Mouse (Mus musculus) heart, embryonic 10.5 days (tissue): Measurements from ENCODE around the gene Fcho1. TPM values are rescaled to one million over a fixed set of nuclear protein-coding genes. Genes with fewer than 3 reads are reported as not detected.
A peak's percentile ranks its signal among the peaks of the same experiment; 100 is the strongest.

Experiments
- DNase-seq: peaks from one replicate; pipeline ENCODE4 v3.0.0-alpha.2; 2017; ENCODE audit warnings: low spot score
- H3K27ac ChIP-seq: fragments of 300-500 bp; sonication (generic); 2 replicates; pipeline ENCODE4 v1.5.1; 2016; ENCODE audit warnings: mild to moderate bottlenecking
- H3K27me3 ChIP-seq: fragments of 300-500 bp; sonication (generic); 2 replicates; pipeline ENCODE4 v1.6.1; 2016; ENCODE audit warnings: mild to moderate bottlenecking; ENCODE audit not compliant: poor library complexity, insufficient read depth, severe bottlenecking
- H3K36me3 ChIP-seq: fragments of 300-500 bp; sonication (generic); 2 replicates; pipeline ENCODE4 v1.6.1; 2016; ENCODE audit warnings: mild to moderate bottlenecking, moderate library complexity
- H3K4me1 ChIP-seq: fragments of 300-500 bp; sonication (generic); 2 replicates; pipeline ENCODE4 v1.6.1; 2016; ENCODE audit warnings: mild to moderate bottlenecking
- H3K4me3 ChIP-seq: fragments of 300-500 bp; sonication (generic); 2 replicates; pipeline ENCODE4 v1.5.1; 2016; ENCODE audit warnings: mild to moderate bottlenecking, moderate library complexity
- H3K9me3 ChIP-seq: fragments of 300-500 bp; sonication (generic); 2 replicates; pipeline ENCODE4 v1.6.1; 2016; ENCODE audit warnings: mild to moderate bottlenecking, moderate library complexity
- WGBS: fragments of 180-500 bp; shearing (Covaris S2); methylation state at CpG from one replicate; pipeline ENCODE4 v1.1.7; 2016; 5-methylcytosine and 5-hydroxymethylcytosine counted together
- polyA plus RNA-seq: library from polyadenylated mRNA; unstranded; fragments of >200 nt; fragmentation: Nextera tagmentation; extraction: Ambion mirVana; gene quantifications from 2 replicates; pipeline ENCODE4 v1.2.1, GENCODE M21; 2016

Fcho1 gene
- polyA plus RNA-seq, 1 experiment from 2014 or later: 3.1 TPM

GRCm38 (mm10) chr8:71660325-71661120 lies 65.0 kb downstream of the Fcho1 start:
- no peak overlapping the region for H3K27ac ChIP-seq
- no peaks in the 10 kb centered on the region for H3K36me3 ChIP-seq
- peak; percentile 91 for DNase-seq
- H3K27me3 ChIP-seq: peaks cover 94% of the 10 kb centered on the region
- no peaks in the 10 kb centered on the region for H3K9me3 ChIP-seq
- H3K4me3 ChIP-seq: no peak overlapping the region
- WGBS: 9% methylated on average over 36 of the region's 36 CpGs
- peaks cover 15% of the 10 kb centered on the region for H3K4me1 ChIP-seq

GRCm38 (mm10) chr8:71659751-71660150 lies 65.8 kb downstream of the Fcho1 start:
- 59% methylated on average over 1 of the region's 1 CpGs for WGBS
- Histone ChIP-seq H3K27me3 (peaks cover 98% of the 10 kb centered on the region), H3K4me1 (peaks cover 12% of the 10 kb centered on the region), H3K4me3 (no peak overlapping the region), H3K9me3 (no peaks in the 10 kb centered on the region), H3K27ac (no peak overlapping the region), H3K36me3 (no peaks in the 10 kb centered on the region)
- no peak for DNase-seq

GRCm38 (mm10) chr8:71658515-71659049 lies 66.9 kb downstream of the Fcho1 start:
- no peak overlapping the region for H3K4me3 ChIP-seq

More at GRCm38 (mm10) chr8:71658515-71659049, 66.9 kb downstream of the Fcho1 start:
- Histone ChIP-seq H3K27me3 (peaks cover 98% of the 10 kb centered on the region), H3K36me3 (no peaks in the 10 kb centered on the region), H3K9me3 (no peaks in the 10 kb centered on the region), H3K4me1 (peaks cover 16% of the 10 kb centered on the region), H3K27ac (no peak overlapping the region)
- no peak for DNase-seq
- WGBS: 30% methylated on average over 17 of the region's 17 CpGs

Other genes starting within 250 kb of the Fcho1 start
- 0.73 and 2.7 TPM in 2 replicates for gene Ano8, start 239.8 kb downstream of the Fcho1 start, polyA plus RNA-seq
- gene Gtpbp3, start 237.6 kb downstream of the Fcho1 start, polyA plus RNA-seq: 13.2 and 14.7 TPM in 2 replicates
- gene Plvap, start 214.0 kb downstream of the Fcho1 start, polyA plus RNA-seq: 174 and 198 TPM in 2 replicates
- 0.99 and 1.3 TPM in 2 replicates for gene Ccdc194, start 200.0 kb downstream of the Fcho1 start, polyA plus RNA-seq
- gene Bst2, start 188.3 kb downstream of the Fcho1 start, polyA plus RNA-seq: 16.8 and 20.7 TPM in 2 replicates
- gene Mvb12a, start 182.8 kb downstream of the Fcho1 start, polyA plus RNA-seq: 71.9 and 75.6 TPM in 2 replicates
- gene Tmem221, start 166.8 kb downstream of the Fcho1 start, polyA plus RNA-seq: 0.37 and 0.97 TPM in 2 replicates
- gene Nxnl1, start 159.1 kb downstream of the Fcho1 start, polyA plus RNA-seq: not detected in 2 replicates
- gene Slc27a1, start 156.8 kb downstream of the Fcho1 start, polyA plus RNA-seq: 19.0 and 19.4 TPM in 2 replicates
- gene Pgls, start 133.5 kb downstream of the Fcho1 start, polyA plus RNA-seq: 195 and 228 TPM in 2 replicates
- 1.6 and 3.6 TPM in 2 replicates for gene Fam129c, start 128.1 kb downstream of the Fcho1 start, polyA plus RNA-seq
- gene Colgalt1, start 114.7 kb downstream of the Fcho1 start, polyA plus RNA-seq: 54.4 and 60.5 TPM in 2 replicates
- gene Unc13a, start 54.0 kb downstream of the Fcho1 start, polyA plus RNA-seq: 0.31 and 0.48 TPM in 2 replicates
- 6.7 and 9.7 TPM in 2 replicates for gene Jak3, start 49.4 kb downstream of the Fcho1 start, polyA plus RNA-seq
- 0.99 and 1.5 TPM in 2 replicates for gene Insl3, start 36.5 kb downstream of the Fcho1 start, polyA plus RNA-seq
- gene B3gnt3, start 23.9 kb downstream of the Fcho1 start, polyA plus RNA-seq: 1.6 and 2.9 TPM in 2 replicates
- 5.1 and 5.2 TPM in 2 replicates for gene Zfp709, start 156.3 kb upstream of the Fcho1 start, polyA plus RNA-seq
- 2.5 and 3.6 TPM in 2 replicates for gene Zfp882, start 182.9 kb upstream of the Fcho1 start, polyA plus RNA-seq
- gene Zfp617, start 182.9 kb upstream of the Fcho1 start, polyA plus RNA-seq: 29.4 and 31.3 TPM in 2 replicates
- 16.2 and 19.5 TPM in 2 replicates for gene Zfp961, start 225.3 kb upstream of the Fcho1 start, polyA plus RNA-seq